Mouse (Mus musculus) ovary, postnatal 10 days (tissue): ENCODE measurements around the gene Olfr9.
"Not testable (repeated sequence)": the region's sequence is repeated elsewhere in the genome, so short reads cannot be mapped to it uniquely, and the experiment has no call there.

Experiments used
- DNase-seq: peaks from one replicate; pipeline ENCODE4 v3.0.0; 2022; ENCODE audit warnings: low spot score

The Olfr9 gene

DNA sequence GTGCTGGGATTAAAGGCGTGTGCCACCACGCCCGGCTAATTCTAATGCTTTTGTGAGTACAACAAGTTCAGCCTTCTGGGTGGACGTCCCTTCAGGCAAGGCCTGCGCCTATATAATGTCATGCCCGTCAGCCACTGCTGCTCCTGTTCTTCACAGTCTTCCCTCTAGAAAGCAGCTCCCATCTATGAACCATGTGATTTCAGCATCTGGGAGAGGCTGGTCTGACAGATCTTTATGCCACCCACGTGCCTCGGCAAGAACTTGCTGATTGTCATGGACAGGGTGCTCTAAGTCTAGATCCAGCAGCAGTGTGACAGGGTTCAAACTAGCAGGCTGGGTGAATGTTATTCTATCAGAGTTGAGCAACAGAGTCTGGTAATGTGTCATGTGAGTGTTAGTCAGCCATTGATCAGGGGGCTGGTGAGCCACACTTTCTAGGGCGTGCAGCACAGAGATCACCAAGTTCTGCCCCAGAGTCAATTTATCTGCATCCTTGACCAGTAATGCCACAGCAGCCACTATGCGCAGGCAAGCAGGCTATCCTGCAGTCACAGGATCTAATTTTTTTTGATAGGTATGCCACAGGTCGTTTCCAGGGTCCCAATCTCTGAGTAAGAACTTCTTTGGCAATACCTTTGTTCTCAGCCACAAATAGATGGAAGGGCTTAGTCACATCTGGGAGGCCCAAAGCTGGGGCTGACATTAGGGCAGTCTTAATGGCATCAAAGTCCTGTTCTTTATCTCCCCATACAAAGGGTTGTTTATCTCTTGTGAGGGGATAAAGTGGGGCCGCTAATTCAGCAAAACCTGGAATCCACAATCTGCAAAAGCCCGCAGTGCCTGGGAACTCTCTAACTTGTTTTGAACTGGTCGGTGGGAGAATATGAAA, 15.0 kb downstream of the Olfr9 start:
- no peak for DNase-seq

DNA sequence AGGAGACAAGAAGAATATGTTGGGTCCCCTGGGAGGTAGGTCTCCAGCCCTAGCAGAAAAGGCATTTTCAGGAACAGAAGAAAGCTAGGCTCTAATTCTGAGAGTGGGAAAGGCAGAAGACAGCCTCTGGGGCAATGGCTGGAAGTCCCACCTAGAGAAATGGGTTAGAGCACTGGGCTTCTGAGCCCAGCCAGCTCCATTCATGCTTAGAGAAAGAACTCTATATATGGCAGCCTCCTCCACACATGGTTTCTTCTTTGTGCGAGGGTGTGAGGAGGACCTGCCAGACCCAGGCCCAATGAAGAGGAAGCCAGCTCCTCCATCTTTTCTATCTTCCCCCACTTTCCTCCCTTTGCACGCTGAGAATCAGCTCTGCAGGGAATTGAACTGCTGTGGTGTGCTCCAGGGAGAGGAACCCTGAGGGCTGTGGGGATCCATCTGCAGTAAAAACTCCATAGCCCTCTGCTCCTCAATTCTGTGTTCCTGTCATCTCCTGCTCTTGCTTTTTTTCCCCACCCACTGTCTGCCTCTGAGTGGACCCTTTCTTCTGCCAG, 21.1 kb downstream of the Olfr9 start, which contains the start of gene Olfr763:
Gene Olfr763 (plus strand): TSS at position 504 of the 554 bp plus-strand sequence.
- DNase-seq = no peak

GRCm38 (mm10) chr10:129011511-129011910, 22.3 kb downstream of the Olfr9 start:
- DNase-seq = not testable (repeated sequence)

GRCm38 (mm10) chr10:129014477-129014876, 25.2 kb downstream of the Olfr9 start:
- no peak for DNase-seq

- DNase-seq = no peak
Measured at GRCm38 (mm10) chr10:129023319-129023718, 34.1 kb downstream of the Olfr9 start.

DNA sequence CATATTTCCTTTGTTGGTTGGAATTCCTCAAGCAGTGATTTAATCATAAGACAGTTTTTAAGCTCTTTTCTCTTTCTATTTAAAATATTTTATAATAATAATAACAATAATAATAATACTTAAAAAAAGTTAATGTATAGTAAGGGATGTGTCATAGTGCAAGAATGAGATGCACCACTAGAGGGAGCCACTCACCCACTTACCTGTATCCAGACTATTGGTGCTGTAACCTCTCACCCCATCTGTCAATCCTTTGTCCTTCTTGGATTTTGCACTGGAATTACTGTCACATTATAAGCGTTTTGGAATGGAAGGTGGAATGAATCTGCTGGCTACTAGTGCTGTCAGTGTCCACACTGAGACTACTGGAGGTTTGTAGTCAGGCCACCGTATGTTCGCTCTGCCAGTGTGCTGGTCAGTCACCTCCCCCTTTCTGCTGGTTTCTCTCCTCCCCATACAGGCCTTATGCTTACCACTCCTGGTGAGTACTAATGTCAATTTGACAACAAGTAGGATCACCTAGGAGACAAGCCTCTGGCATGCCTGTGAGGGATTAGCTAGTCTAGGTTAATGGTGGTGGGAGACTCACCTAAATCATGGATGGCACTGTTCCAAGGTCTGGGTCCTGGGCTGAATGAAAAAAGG, 36.9 kb downstream of the Olfr9 start:
- no peak for DNase-seq

GRCm38 (mm10) chr10:129028343-129028742, 39.1 kb downstream of the Olfr9 start:
- no peak for DNase-seq

DNA sequence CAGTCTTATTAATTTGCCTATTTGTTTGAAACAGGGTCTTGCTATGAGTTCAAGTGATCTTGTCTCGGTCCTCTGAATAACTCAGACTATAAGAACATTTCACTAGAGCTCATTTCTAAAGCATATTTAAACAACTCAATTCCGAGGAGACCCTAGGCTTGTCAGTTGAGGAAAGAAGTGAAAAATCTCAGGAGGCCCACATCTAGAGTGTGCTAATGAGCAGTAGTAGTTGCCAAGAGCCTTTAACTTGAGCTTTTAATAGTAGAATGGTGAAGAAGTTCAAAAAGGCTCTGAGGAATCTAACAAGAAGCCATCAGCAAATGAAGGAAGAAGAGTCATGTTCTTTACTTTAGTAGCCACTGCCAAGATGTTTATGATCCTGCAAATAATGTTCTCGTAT, 50.6 kb downstream of the Olfr9 start, which contains the start of gene Olfr764-ps1:
Gene Olfr764-ps1 (minus strand): TSS at position 101 of the 400 bp plus-strand sequence.
- no peak for DNase-seq
